Mouse (Mus musculus) T-helper 2 cell (primary cell): ENCODE results near the gene Cobll1.
"Not testable (repeated sequence)": the region's sequence is repeated elsewhere in the genome, so short reads cannot be mapped to it uniquely, and the experiment has no call there.

Experiments
- in situ Hi-C: fragments of 300-600 bp; cut with MboI, MseI; formaldehyde crosslinking; loops from one replicate; pipeline ENCODE4 v1.15.1; 2025; ENCODE audit warnings: high pct_unique_total_duplicates

The Cobll1 gene

GRCm38 (mm10) chr2:65238964-65239570 lies at the start of gene Cobll1:
TSS of gene Cobll1 (minus strand) at chr2:65239403.
- in situ Hi-C loops: no loop called here

- in situ Hi-C loops: no loop called here
These were observed 49.5 kb upstream of the Cobll1 start for GRCm38 (mm10) chr2:65288696-65289095.

- in situ Hi-C loops: no loop called here
These were observed 46.2 kb upstream of the Cobll1 start for GRCm38 (mm10) chr2:65285380-65285779.

GRCm38 (mm10) chr2:65282979-65283378 lies 43.8 kb upstream of the Cobll1 start:
- in situ Hi-C loops: no loop called here

GRCm38 (mm10) chr2:65279029-65279690 lies 40.0 kb upstream of the Cobll1 start:
- in situ Hi-C loops: no loop called here

GRCm38 (mm10) chr2:65275443-65276061 lies 36.3 kb upstream of the Cobll1 start:
- in situ Hi-C loops: no loop called here

GRCm38 (mm10) chr2:65273910-65274309 lies 34.7 kb upstream of the Cobll1 start:
- in situ Hi-C loops: no loop called here

- in situ Hi-C loops: no loop called here
These were observed 29.5 kb upstream of the Cobll1 start for GRCm38 (mm10) chr2:65268731-65269130.

- in situ Hi-C loops: no loop called here
These were observed 28.6 kb upstream of the Cobll1 start for GRCm38 (mm10) chr2:65267834-65268233.

- in situ Hi-C loops: no loop called here
These were observed 27.5 kb upstream of the Cobll1 start for GRCm38 (mm10) chr2:65266576-65267299.

GRCm38 (mm10) chr2:65262251-65262650 lies 23.0 kb upstream of the Cobll1 start:
- in situ Hi-C loops: no loop called here

GRCm38 (mm10) chr2:65260828-65261227 lies 21.6 kb upstream of the Cobll1 start:
- in situ Hi-C loops: not testable (repeated sequence)

- in situ Hi-C loops: no loop called here
These were observed 21.2 kb upstream of the Cobll1 start for GRCm38 (mm10) chr2:65260400-65260799.

GRCm38 (mm10) chr2:65257446-65257845 lies 18.2 kb upstream of the Cobll1 start:
- in situ Hi-C loops: no loop called here

- in situ Hi-C loops: no loop called here
These were observed 17.5 kb upstream of the Cobll1 start for GRCm38 (mm10) chr2:65256494-65257254.

GRCm38 (mm10) chr2:65250589-65251104 lies 11.4 kb upstream of the Cobll1 start:
- in situ Hi-C loops: no loop called here

- in situ Hi-C loops: no loop called here
These were observed 10.4 kb upstream of the Cobll1 start for GRCm38 (mm10) chr2:65249575-65249974.

- in situ Hi-C loops: no loop called here
These were observed 1.1 kb upstream of the Cobll1 start for GRCm38 (mm10) chr2:65240173-65240745.

GRCm38 (mm10) chr2:65238171-65238963 lies 836 bp downstream of the Cobll1 start:
- in situ Hi-C loops: no loop called here

- in situ Hi-C loops: no loop called here
These were observed 1.5 kb downstream of the Cobll1 start for GRCm38 (mm10) chr2:65237610-65238170.
